Mouse (Mus musculus) heart, postnatal 4 days (tissue): ENCODE measurements around the gene Casq1. TPM values are rescaled to one million over a fixed set of nuclear protein-coding genes. Genes with fewer than 3 reads are reported as not detected.

Experiments used
- DNase-seq: peaks from one replicate; pipeline ENCODE4 v3.0.0; 2021
- total RNA-seq, 2 experiments: library from RNA; stranded (reverse); gene quantifications; 2 replicates each; pipeline ENCODE4 v1.2.3; 2021

Casq1 gene
- total RNA-seq, 2 experiments from 2014 or later = 11.9 to 18.1 TPM

DNA sequence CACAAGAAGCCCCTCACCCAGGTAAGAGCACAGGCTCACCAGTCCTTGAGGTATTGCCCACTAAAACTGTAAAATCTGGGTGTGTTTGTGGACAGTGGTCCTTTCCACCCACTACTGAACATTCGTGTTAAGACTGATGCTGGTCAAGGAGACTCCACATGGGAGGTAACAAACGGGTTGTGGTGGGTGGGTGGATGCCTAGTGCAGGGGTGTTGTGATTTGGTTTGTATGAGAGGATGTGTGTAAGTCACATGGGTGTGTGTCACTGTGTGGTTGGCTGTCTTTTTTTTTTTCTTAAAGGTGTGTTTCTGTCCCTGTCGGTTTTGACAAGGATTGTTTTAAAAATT, 14.0 kb downstream of the Casq1 start:
- no peak for DNase-seq

DNA sequence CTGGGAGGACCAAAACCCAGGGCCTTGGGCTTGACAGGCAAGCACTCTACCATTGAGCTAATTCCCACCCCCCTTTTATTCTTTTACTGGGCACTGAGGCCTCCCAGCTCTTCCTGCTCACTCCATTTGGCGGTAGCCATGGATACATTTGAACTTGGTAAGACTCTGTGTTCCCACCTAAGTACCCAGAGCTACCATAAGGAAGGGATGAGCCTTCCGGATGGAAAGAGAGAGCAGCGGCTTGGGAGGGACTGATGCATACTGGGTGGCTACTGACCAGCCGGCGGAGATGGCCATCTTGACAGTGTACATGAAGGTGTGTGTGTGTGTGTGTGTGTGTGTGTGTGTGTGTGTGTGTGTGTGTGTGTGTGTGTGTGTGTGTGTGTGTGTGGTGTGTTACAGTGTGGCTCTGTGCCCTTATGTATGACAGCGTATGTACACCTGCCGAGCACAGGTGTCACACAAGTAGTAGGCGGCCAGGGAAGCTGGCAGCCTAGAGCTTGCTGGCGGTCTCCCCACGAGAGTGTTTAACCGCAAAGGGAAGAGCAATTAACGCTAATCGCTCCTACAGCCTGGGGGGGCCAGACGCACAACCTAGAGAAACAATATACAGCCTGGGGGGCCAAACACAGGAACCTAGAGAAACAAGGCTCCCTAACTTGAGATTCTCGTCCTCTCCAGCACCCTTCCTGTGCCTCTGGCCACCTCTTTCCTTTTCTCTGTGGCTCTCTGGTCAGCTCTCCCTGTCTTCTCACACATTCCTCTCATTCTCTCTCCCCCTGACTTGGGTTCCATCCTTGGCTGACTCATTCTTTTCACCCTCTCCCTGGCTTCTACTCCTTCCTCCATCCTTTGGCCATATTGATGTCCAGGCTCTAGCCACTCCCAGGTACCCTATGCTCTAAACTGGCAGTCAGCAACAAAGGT, 14.6 kb downstream of the Casq1 start:
- DNase-seq = no peak

DNA sequence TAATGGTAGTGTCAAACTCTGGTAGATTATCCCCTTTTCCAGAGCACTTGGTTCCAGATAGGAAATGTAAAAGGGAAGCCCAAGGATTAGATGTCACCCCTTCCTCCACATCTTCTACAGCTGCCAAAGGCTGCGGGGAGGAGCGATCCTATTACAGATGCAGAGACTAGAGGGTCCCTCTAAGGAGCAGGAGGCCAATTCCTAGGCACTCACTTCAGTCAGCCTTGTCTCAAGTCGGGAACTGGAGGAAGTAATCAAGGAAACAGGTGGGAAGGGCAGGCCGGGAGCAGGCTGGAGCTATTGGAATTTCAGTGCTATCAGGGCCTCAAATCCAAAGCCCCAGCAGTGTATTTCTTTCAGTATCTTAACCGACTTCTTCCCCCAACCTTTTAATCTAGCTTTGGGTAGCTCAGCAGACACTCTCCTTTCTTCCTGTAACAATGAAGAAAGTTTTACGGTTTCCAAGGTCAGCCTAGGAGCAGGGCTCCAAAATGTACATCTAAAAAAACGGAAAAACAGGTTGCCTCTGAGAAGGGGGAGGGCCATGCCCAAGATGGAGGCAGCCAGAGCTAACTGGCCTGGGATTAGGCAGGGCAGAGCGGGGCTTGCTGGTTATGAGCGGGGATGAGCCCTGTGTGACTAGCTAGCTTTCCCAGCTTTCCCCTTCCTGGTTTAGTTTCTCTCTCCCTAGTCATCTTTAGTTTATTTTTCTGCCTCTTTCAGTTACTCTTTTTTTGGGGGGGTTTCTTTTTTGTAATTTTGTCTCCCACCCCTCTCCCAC, 15.4 kb downstream of the Casq1 start:
- no peak for DNase-seq

DNA sequence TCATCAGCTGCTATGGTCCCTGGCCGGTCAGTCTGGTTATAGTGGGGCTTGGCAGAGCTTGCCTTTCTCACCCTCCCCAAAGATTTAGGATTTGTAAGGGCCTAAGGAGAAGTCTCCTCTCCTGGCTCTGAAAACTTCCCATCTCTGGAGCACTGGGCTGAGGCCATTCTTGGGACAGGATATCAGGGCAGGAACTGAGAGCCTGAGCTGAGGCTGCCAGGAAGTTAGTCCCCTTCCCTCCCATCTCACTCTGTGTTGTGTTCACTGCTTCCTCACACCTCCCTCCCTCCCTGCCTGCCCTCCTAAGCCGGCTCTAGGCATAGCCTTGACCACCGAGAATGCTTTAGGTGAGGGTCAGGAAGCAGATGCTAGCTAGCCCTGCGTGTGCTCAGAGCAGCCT, 16.1 kb downstream of the Casq1 start:
- peak; percentile 45 for DNase-seq

DNA sequence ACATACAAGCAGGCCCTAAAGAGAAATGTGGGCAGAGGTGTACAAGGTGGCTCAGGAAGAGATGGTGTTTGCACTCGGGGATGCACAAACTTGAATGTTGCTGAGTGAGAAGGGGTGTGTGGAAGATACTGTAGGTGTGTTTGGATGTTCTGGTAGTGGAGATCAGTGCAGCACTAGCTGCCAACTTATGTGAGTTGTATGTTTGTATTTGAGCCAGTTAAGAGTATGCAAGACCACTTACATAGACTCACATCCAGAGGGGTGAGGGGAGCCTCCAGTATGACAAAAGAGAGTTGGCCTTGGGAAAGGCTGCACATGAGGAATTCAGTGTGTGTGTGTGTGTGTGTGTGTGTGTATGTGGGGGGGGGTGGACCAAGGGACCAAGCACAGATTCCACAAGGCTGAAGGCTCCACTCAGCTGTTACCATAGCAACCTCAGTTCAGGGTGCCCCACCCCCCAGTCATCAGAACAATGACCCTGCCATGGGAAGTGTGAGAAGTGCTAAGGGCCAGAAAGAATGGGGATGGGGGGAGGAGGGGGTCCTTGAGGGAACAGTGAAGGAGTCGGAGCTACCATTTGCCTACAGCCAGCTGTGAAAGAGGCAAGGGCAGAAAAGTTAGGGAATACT, 16.7 kb downstream of the Casq1 start:
- peak; percentile 49 for DNase-seq

DNA sequence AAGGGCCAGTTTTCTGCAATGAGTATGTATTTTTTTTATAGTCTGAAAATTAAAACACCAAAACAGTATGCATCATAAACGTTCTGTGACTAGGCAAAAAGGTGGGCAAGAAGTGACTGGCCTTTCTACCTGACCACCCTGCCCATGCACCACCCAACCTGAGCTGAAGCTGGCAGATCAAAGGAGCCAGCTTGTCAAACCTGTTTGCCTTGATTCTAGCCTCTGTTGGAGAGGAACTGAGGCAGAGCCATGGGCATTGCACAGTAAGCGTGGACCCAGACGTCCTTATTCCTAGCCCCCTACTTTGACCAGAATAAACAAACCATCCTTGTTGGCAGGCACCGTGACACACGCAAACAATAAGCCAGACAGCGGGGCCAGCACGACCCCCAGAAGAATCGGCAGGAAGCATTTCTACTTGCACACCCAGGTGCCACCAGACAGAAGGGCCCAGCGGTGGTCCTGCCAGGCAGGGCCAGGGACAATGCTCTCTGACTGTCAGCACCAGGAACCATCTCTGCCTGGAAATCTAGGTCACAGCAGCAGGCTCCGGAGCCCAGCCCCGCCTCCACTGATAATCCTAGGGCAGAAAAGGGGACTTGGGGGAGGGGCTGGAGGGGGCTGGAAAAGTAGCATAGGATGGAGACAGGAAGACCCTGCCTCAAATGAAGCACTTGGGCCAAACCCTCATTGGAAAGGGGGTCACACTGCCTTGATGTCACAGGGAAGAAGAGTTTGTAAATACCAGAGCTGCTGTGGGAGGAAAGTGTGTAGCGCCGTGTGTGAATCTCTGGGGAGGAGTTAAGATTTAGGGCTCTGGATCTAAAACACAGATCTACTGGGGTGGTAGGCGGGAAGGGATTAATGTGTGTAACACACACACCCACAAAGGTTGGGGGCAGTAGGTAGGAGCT, 17.4 kb downstream of the Casq1 start:
- peak; percentile 39 for DNase-seq

DNA sequence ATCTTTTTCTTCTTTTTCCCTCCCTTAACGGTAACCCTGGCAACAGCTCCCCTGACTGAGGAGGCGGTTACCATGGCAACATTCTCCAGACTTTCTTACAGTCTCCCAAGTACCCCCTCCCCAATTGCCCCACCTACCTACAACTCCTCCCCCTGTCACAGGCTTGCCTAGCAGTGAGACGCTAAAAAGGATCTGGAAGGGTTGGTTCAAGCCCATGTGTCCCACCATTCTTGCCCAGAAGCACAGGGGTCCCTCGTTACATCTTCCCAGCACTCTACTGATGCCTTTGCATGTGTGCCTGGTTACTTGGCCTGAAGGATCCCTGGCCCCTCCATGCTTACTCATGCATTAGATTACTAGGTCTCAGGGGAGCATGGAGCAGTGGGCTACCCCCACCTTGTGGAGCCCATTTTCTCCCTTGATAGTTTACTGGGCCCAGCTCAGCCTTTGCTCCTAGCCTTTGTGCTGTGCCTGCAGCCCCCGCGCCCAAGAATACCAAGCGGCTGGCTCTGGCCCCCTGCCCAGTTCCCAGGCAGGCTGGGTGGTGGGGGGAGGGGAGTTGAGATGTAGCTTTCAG, 18.7 kb downstream of the Casq1 start:
- peak; percentile 77 for DNase-seq

DNA sequence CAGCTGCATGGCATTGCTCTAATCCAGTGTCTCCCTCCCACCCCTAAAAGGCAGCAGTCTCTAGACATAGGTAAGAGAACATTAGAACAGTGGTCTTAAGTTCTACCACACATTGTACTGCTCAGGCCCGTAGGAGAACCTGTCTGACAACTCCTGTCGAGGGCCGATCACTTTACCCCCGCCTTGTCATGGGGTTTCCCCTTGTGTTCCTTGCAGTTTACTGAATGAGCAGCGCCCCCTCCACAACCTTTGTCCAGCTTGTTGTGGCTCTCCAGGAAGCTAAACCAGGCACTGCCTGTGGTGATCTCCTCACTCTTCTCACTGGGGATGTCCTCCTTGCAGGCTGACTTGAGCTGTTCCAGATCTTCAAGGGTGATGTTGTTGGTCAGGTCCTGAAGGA, 19.5 kb downstream of the Casq1 start:
- DNase-seq = no peak

DNA sequence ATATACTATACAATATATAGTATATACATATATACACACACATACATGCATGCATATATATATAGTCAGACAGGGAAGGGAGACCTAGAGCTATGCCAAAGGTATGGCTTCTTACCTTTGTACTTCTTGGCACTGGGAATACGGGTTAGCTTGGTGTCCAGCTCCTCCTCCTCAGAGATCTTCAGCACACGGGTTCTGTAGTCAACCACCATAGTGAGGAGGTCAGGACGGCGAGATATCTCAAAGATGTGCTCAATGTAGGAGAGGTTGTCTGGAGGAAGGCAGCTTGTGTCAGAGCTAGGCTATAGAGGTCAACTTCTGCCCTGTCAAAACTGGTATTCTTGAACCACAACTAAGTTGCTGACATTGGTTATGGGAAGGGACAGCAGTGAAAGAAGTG, 20.7 kb downstream of the Casq1 start:
- DNase-seq = no peak

DNA sequence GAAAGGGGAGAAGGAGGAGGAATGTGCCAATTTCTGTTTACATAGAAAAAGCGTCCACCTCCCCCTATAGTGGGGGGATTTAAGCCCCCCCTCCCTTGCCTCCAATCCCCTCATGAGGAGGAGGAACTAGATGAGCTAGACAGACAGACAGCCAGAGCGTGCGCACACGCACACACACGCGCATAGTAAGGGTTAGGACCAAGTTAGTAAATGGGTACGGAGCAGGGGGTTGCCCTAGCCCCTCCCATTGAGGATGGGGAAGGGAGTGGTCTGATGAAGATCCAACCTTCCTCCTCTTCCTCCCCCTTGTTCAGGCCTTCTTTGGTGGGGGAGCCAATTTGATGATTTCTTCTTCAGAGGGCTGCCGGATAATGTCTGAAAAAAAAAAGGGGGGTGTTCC, 21.4 kb downstream of the Casq1 start:
- no peak for DNase-seq

DNA sequence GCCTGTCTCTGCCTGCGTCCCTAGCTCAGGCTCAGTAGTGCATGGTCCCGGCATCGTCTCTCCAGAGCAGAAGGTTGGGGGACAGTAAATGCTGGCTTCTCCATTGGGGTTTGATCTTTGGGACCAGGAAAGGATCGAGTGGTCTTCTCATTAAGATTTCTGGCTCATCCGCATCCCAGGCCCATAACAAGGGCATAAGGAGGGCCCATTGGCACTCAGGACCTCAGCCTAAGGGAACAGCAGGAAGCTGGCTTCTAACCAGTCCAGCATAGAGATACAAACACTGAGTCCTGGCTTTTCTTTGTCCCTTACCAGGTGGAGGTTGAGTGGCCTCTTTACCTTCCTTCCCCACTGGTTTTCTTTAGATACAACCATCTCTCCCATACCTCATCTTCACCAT, 21.8 kb downstream of the Casq1 start:
- DNase-seq = no peak

DNA sequence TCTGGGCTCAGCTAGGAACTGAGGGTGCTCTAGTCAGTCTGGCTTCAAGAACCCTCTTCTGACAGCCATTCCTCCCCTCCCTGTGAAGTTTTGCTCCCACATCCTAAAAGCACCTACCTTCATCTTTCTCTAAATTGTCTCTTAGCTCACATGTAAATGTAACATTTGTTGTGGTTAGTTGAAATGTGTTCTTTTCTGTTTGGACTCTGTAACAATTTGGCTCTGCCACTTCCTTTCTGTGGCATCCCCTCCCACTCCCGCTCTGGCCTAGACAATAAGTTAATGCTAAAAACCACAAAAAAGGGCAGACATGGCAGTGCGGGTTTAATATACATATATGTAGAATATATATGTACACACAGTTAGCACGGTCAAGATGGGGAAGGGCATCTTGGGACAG, 22.5 kb downstream of the Casq1 start:
- DNase-seq = no peak

DNA sequence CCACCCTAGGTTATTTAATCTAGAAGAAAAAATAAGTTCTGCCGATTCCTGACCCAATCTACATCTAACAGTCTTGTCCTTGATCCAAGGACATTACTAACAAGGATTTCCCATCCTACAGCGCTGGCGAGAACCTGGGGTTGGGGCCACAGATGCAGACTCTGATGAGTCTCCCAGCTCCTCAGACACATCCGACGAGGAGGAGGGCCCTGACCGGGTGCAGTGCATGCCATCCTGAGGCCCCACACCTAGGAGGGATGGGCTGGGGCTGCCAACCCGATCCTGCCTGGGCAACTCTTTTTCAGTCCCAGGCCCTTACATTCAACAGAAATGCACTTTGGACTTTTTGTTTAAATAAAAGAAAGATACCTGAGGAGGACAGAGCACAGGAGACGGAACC, 25.2 kb downstream of the Casq1 start:
- no peak for DNase-seq

DNA sequence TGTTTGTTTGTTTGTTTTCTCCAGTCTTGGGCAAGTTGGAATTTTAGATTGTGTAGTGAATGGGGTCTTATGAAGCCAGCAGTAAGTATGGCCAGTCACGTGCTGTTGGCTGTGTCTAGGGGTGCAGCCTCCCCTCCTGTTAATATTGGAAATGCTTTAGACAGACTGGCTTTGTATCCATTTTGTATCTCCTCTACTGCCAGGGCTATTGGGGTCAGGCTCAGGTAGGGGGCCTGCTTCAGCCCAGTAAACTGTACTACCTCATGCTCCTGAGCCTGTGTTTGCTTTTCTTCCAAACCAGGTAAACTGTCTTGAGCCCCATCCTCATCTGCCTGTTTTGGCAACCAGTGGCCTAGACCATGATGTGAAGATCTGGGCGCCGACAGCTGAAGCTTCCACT, 27.5 kb downstream of the Casq1 start:
- no peak for DNase-seq

DNA sequence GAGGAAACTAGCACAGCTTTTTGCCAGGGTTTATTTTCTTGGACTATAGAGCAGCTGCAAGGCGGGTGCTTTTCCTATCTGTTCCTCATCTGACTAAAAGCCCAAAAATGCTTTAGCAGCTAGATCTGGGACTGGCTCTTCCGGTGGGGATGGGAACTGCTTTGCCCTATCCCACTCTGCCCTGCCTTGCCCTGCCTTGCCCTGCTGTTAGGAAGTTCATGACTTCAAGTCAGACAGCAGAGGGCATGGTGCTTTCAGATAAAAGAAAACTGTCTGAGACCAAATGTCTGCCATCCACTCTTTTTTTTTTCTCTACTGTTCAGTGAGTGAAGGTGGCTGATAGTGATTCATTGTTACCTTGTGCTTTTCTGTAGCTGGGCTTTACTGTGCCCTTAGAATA, 28.1 kb downstream of the Casq1 start:
- DNase-seq = no peak

DNA sequence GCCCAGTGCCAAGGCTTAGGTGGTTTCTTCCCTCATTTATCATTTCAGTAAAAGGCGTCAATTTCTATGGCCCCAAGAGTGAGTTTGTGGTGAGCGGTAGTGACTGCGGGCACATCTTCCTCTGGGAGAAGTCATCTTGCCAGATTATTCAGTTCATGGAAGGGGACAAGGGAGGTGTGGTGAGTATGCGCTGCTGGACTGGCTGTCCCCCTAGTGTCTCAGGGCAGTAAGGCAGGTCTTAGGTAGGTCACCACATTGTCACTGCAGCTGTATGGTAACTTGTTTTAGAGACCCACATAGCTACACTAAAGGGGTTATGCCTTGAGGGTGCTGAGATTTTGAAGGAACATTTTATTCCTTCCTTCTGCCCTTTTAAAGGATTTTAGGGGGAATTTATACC, 30.8 kb downstream of the Casq1 start:
- peak; percentile 54 for DNase-seq

DNA sequence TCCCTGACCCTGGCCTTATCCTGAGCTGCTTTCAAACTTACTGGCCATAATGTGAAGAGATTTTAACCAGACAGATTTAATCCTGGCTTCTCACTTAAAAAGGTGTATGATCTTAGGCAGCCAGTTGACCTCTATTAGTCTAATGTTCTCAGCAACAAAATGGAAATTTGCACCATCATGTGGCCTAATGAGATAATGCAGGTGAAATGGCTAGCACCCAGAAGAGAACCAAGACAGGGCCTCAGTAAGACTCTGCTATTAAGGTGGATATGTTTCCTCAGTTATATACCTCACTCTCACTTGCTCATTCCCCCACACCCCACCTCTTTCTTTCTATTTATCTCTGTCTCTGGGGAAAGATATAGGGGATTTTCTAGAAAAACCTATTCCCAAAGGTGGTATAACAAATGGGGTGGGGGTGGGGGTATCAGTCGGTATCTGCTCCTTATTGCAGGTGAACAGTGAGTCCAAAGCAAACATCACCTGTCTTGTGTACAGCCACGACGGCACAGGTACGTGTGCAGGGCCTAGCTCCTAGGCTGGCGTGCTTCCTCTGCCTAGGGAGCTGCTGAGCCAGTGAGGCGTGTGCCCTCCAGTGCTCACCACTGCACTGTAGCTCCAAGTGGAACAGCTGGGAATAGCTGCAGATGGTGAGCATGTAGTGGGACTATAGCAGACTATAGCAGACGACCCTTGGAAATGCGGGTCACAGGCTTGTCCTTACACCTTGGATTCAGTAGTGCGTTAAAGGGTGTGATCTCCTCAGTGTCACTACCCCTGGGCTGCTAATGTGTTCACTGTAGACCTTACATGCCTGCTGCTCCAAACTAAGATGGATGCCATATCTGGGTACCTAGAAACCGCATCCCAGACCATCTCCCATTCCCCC, 33.0 kb downstream of the Casq1 start:
- no peak for DNase-seq

DNA sequence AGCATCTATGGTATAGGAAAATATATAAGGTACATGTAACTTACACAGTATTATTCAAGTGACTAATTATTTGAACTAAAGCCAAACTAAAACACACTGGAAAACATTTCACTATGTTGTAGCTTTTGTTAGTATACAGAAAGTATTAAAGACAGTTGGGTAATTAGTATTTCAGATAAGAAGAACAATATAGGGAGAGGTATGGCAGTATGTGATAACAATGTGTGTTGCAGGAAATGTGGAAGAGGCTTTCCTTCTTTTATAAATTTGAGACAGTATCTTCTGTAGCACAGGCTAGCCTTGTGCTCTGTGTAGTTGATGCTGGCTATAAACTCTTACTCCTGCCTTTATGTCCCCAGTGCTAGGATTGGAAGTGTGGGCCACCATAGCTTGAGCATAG, 35.8 kb downstream of the Casq1 start:
- no peak for DNase-seq

DNA sequence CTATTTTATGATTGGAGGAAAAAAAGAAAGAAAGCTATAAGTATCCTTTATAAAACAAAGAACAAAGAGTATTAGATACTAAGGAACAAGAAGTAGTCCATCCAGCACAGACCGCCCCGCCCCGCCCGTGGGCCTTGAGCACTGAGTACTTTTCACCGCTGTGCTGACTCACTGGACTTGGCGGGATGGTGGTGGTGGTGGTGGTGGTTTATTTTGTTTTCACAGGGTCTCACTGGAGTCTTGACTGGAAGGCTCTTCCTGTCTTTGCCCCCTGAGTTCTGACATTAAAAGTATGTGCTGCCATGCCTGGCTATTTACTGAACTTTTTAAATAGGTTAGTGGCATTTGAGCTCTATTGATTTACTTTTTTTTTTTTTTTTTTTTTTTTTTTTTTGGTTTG, 36.6 kb downstream of the Casq1 start:
- DNase-seq = no peak

DNA sequence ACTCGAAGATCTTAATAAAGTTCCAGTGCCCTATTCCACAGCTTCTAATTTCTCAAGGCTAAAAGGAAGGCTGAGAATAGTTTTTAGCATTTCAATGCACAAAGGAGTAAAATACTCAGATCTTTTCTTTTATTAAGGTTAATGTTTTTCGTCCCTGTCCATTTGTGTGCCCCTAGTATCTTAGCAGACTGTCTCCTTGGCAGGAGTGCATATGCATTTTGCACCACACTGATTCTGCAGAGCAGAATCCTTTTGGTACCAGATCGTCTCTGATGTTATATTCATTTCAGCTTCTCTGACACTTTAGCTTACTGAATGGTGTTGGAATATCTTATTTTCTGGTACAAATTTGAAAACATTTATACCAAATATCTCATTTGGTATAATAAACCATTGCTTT, 37.9 kb downstream of the Casq1 start:
- DNase-seq = no peak

DNA sequence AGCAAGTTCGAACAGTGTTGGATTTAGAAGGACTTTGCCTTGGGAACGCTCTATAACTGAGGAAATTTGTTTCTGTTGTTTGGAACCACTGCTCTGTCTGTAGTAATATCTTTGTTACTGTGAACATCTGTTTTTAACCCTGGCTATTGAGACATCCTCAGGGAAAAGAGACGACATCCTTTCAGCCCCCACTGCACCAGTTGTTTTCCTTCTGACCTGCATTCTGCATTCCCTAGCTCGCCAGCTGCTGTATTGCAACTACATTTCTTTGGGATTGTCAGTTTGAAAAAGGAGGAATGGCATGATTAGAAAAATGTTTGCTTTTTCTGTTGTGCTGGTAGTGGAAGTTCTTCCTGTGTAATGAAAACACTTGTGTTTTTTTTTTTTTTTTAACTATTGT, 38.8 kb downstream of the Casq1 start:
- DNase-seq = no peak
